Mouse (Mus musculus) spleen, embryonic (tissue): ENCODE data around the gene Far1.

Source experiments
- CTCF ChIA-PET: fragments of 350-600 bp; sonication (Branson Sonifier 250); formaldehyde crosslinking; loops from one replicate; lab custom pipeline; 2022; lab: Charles Lee

Gene Far1

DNA sequence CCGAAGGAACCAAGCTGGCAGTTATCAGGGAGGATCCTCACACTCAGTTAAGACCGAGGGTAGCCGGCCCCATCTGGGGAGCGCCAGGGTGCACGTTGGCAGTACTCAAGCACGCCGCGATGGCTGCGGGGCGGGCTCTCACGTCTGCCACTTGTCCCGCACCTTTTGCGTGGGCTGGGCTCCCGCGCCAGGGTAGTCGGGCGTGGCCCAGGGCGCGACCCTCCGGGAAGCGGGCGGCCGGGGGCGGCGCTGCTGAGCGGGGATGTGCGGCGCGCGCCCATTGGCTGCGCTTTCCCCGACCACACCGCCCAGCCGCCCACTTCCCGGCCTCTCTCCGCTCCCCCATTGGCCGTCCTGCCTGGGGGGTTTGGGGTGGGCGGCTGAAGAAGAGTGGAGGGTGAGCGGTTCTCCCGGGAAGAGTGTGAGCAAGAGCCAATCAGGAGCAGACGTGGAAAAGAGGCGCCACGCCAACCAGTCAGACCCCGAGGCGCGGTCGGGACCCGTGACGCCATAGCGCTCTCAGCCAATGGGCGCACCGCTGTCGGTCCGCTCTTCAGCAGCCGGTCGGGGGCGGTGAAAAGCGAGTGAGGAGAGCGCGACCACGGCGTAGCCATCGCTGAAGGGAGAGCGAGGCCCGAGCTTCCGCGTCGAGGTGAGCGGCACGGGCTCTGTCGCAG lies at the start of gene Far1:
Gene Far1 (plus strand): TSS at position 549 of the 677 bp plus-strand sequence.
- CTCF ChIA-PET = interaction anchor here (1.0 kb wide), 1 partner anchor 16 kb away, joined by 3 read pairs; no protein-coding TSS in a partner anchor

GRCm38 (mm10) chr7:113468345-113468744 lies 45.3 kb upstream of the Far1 start:
- CTCF ChIA-PET = interaction anchor here (0.6 kb wide), 1 partner anchor 16 kb away, joined by 3 read pairs; no protein-coding TSS in a partner anchor

DNA sequence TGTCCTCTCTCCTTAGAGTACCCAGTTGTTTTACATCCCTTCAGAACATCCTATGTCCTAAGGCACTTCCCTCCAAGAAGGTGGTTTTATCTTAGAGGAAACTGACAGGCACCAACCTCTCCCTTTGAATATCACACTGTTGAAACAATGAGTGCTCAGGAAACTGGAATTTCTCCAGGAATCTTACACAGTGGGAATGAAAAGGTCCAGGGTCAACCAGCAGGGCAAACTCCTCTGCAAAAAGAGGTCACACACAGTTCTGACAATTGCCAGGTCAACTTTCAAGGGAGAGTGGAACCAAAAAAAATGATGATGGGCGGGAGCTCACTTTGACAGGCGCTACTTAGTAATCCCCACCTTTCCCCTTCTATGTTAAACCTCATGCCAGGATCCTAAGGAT lies 43.0 kb upstream of the Far1 start:
- CTCF ChIA-PET = no interaction called here

- CTCF ChIA-PET = no interaction called here
Observed at GRCm38 (mm10) chr7:113471653-113472052, 42.0 kb upstream of the Far1 start.

DNA sequence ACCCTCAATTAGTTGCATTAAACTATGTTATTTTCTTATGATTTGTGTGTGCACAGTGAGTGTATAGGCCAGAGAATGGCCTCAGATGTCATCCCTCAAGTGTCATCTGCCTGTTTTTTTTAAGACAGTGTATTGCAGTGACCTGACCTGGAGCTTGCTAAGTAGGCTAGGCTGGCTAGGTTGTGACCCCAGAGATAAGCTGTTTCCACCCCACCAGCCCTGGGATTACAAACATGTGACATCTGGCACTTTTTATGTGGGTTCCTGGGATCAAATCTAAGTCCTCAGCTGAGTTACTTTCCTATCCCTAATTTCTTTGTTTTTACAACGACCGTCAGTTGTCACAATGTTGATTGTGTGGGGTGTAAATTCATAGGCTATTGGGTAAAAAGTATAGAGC lies 17.8 kb upstream of the Far1 start:
- CTCF ChIA-PET = no interaction called here

- CTCF ChIA-PET = no interaction called here
Observed at GRCm38 (mm10) chr7:113498413-113498812, 15.2 kb upstream of the Far1 start.

DNA sequence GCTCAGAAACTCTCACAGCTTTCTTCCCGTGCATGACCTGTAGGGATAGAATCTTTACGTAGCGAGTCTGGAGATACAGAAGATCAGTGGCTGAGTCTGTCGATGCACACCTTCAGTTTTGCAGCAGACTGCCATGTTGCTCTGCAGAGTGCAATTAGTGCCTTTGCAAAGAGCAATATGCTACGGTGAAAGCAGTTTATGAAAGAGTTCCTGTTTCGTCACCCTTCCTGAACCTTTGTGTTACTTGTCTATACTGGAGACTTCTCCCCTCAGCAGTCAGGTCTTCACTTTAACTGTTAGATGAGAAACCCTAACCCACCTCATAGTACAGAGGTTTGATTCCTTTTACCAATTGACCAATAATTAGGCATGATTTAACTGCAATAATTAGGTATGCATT lies 13.8 kb upstream of the Far1 start:
- CTCF ChIA-PET = no interaction called here

GRCm38 (mm10) chr7:113502453-113502852 lies 11.2 kb upstream of the Far1 start:
- CTCF ChIA-PET = no interaction called here

DNA sequence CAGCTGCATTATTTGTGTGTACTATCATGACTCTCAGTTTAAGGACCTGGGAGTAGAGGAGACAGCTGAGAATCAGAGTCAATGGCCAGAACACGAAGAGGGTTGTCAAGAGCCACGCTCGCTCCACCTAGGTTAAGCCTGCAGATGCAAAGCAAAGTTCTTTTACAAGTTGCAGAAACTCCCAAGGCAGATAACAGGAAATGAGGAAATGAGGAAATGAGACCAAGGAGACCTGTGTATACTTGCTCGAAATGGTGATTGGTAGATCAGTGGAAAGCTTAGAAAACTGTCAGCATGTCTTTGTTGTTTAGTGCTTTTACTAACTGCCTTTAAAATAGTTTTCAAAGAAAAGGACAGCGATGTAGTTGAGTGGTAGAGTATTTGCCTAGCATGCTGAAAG lies 8.6 kb upstream of the Far1 start:
- CTCF ChIA-PET = no interaction called here

DNA sequence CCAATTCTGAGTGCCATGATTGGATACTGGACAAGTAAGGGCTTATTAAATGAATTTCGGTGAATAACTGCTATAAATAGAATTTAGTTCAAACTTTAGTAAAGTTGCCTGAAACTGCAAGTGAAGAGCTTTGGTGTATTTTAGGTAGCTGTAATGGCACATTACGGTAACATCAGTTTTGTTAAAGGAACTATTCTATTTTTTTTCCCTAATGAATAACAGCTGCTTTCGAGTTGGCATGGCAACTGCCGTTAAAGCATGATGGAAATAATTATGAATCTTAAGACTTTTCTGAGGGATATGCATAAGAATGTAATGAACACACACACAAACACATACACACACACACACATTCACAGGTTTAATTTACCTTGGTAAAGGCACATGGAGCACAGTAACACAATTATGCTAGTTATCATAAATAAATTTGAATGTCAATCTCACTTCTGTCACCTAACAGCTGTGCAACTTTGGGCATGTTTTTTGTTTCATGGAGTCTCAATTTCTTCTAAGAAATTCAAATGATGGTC lies 8.1 kb upstream of the Far1 start:
- CTCF ChIA-PET = interaction anchor here (0.7 kb wide), 1 partner anchor 1446 kb away, joined by 4 read pairs; no protein-coding TSS in a partner anchor

DNA sequence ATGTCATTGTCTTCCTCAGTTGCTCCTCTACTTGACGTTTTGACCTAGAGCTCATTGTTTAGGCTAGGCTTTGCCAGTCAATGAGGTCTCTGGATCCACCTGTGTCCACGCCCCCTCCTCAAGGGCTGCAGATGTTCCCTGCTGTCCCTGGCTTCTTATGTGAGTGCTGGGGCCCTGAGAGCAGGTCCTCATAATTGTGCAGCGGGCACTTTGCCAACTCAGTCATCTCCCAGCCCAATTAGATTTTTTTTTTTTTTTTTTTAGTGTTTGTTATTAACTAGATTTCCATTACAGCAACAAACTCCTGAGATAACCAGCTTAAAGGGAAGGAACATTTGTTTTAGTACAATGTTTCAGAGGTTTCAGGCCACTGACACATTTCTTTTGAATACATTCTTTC lies 5.8 kb upstream of the Far1 start:
- CTCF ChIA-PET = interaction anchor here (0.7 kb wide), 1 partner anchor 12 kb away, joined by 6 read pairs; no protein-coding TSS in a partner anchor

- CTCF ChIA-PET = no interaction called here
Observed at GRCm38 (mm10) chr7:113511396-113511795, 2.2 kb upstream of the Far1 start.

- CTCF ChIA-PET = no interaction called here
Observed at GRCm38 (mm10) chr7:113512527-113513285, 928 bp upstream of the Far1 start.

GRCm38 (mm10) chr7:113513963-113514649 lies 472 bp downstream of the Far1 start:
- CTCF ChIA-PET = interaction anchor here (0.6 to 1.0 kb wide), 3 partner anchors 15 to 981 kb away, joined by 3 to 5 read pairs (median 3); no protein-coding TSS in a partner anchor

GRCm38 (mm10) chr7:113515831-113516230 lies 2.2 kb downstream of the Far1 start:
- CTCF ChIA-PET = no interaction called here

GRCm38 (mm10) chr7:113518419-113518818 lies 4.8 kb downstream of the Far1 start:
- CTCF ChIA-PET = no interaction called here

GRCm38 (mm10) chr7:113518961-113519360 lies 5.3 kb downstream of the Far1 start:
- CTCF ChIA-PET = interaction anchor here (0.6 kb wide), 1 partner anchor 55 kb away, joined by 4 read pairs; no protein-coding TSS in a partner anchor

DNA sequence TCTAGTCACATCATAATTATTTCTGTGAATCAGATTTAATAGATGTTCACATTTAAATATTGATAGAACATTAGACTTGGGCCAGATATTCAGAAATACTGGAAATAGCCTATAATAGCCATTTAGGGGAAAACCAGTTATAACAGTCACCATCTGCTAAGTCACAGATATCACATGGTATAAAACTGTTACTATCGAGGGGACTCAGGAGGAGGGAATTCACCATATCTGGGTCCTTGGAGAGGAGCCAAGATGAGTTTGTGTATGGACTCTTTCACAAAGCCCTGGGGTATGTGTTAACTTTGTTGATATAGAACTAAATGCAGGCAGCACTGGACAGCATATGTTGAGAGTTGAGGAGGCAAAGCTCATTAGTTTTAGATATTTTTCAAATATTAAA lies 29.5 kb downstream of the Far1 start:
- CTCF ChIA-PET = no interaction called here

- CTCF ChIA-PET = interaction anchor here (0.6 kb wide), 1 partner anchor 940 kb away, joined by 5 read pairs; no protein-coding TSS in a partner anchor
Observed at GRCm38 (mm10) chr7:113551742-113552463, 38.3 kb downstream of the Far1 start.

- CTCF ChIA-PET = interaction anchor here (0.6 kb wide), 1 partner anchor 940 kb away, joined by 5 read pairs; no protein-coding TSS in a partner anchor
Observed at GRCm38 (mm10) chr7:113552508-113552907, 38.9 kb downstream of the Far1 start.

GRCm38 (mm10) chr7:113556138-113556537 lies 42.5 kb downstream of the Far1 start:
- CTCF ChIA-PET = no interaction called here
